Mouse (Mus musculus): ENCODE data around the gene Hoxc9. TPM values are rescaled to one million over a fixed set of nuclear protein-coding genes. Genes with fewer than 3 reads are reported as not detected.

The Hoxc9 gene
- not detected in 2 replicates for polyA plus RNA-seq (2015; fragmentation: Nextera tagmentation; extraction: Ambion mirVana)

GRCm38 (mm10) chr15:102976171-102976570, at the start of gene Hoxc9:
Gene Hoxc9, plus strand, starts transcription at chr15:102976439.
- H3K36me3 ChIP-seq, result no peaks in the 10 kb centered on the region
- peaks cover under 1% of the 10 kb centered on the region; the same call in 1 of the 2 replicates for H3K4me1 ChIP-seq
- no peaks in the 10 kb centered on the region for H3K9me3 ChIP-seq
- under 1% methylated on average over 18 of the region's 20 CpGs for WGBS
- no peak within 1 kb of the TSS for H3K9ac ChIP-seq (replicated peaks)
- no peak within 1 kb of the TSS for H3K4me3 ChIP-seq
- no peak for ATAC-seq (replicated peaks)
- peaks cover 100% of the 10 kb centered on the region for H3K27me3 ChIP-seq
- H3K4me2 ChIP-seq (replicated peaks), result no peak within 1 kb of the TSS
- H3K27ac ChIP-seq (replicated peaks), result no peak within 1 kb of the TSS

DNA sequence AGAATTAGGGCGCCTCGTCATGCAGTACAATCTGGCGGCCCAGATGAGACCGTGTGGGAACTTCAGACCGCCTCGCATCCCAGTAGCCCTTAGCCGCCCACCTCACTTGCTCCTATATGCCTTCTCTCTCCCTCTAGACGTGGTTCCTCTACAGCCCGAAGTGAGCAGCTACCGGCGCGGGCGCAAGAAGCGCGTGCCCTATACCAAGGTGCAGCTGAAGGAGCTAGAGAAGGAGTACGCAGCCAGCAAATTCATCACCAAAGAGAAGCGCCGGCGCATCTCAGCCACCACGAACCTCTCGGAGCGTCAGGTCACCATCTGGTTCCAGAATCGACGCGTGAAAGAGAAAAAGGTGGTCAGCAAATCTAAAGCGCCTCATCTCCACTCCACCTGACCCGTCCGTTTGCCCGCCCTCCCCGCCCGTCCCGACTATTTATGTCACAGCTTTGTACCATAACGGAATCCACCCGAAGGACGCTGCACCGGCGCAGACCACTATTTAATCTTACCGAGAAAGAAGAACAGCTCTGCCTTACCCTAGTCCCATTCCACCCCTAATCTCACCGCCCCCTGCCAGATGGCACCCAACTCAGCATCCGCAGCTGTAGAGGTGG, 49.1 kb upstream of the Hoxc9 start:
- WGBS, result under 1% methylated on average over 40 of the region's 40 CpGs
- Histone ChIP-seq H3K4me1 (no peaks in the 10 kb centered on the region), H3K9ac (replicated peaks) (no peak overlapping the region), H3K27me3 (peaks cover 97% of the 10 kb centered on the region), H3K4me2 (replicated peaks) (no peak overlapping the region), H3K27ac (replicated peaks) (no peak overlapping the region), H3K9me3 (no peaks in the 10 kb centered on the region), H3K4me3 (no peak overlapping the region), H3K36me3 (no peaks in the 10 kb centered on the region)
- ATAC-seq (replicated peaks), result no peak

DNA sequence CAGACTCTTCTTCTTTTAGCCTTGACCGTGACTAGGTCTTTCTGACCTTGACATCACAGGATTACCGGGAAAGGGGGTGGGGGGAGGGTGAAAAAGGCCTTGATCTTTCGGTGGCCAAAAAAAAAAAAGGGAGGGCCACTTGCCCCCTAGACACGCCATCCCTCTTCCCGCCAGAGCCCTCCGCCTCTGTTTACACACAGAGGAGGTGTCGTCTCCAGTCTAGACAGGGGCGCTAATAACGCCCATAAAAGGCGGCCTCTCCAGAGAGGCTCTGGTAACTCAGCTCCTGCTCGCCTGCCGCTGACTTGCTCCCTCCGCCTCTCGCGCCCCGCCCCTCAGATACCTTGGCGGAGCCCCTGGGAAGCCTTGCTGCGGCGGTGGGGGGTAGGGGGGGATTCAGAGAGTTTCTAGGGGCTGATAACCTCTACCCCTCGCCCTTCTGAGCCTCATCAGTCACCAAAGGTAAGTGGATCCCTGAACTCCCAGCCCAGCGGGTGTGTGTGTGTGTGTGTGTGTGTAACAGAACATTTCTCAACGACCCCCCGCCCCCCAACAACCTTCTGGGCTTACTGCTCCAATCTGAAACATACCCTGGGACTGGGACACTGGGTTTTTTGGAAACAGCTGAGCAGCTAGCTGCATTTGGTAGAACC, 44.4 kb upstream of the Hoxc9 start:
- Histone ChIP-seq H3K4me3 (no peak overlapping the region), H3K9ac (replicated peaks) (no peak overlapping the region), H3K27ac (replicated peaks) (no peak overlapping the region), H3K9me3 (no peaks in the 10 kb centered on the region), H3K4me1 (no peaks in the 10 kb centered on the region), H3K27me3 (peaks cover 100% of the 10 kb centered on the region), H3K4me2 (replicated peaks) (no peak overlapping the region), H3K36me3 (no peaks in the 10 kb centered on the region)
- under 1% methylated on average over 23 of the region's 23 CpGs for WGBS
- no peak for ATAC-seq (replicated peaks)

- Histone ChIP-seq H3K9me3 (no peaks in the 10 kb centered on the region), H3K27ac (replicated peaks) (no peak overlapping the region), H3K4me1 (no peaks in the 10 kb centered on the region), H3K4me3 (no peak overlapping the region), H3K27me3 (peaks cover 100% of the 10 kb centered on the region), H3K4me2 (replicated peaks) (no peak overlapping the region), H3K36me3 (no peaks in the 10 kb centered on the region), H3K9ac (replicated peaks) (no peak overlapping the region)
- WGBS, result 1% methylated on average over 12 of the region's 12 CpGs
- ATAC-seq (replicated peaks), result no peak
These were observed 41.8 kb upstream of the Hoxc9 start for GRCm38 (mm10) chr15:102934438-102934837.

DNA sequence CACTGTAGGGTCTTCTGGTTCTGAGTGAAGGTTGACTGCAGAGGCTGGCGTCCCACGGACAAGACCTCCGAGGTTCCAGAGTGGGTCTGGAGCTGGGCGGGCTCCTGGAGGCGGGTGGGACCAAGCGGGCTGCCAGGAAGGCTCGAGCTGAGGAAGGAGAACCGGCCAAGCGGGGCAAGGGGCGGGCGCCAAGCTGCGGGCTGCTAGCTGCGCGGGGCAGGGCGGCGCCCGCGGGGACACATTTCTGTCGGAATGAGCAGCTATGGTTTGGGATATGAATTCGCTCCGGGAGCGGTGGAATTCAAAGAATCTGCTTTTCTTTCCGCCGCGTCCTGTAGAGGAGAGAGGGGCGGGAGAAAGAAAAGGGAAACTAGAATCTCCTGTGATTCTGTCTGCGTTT, 41.3 kb upstream of the Hoxc9 start:
- H3K4me2 ChIP-seq (replicated peaks), result no peak overlapping the region
- H3K36me3 ChIP-seq, result no peaks in the 10 kb centered on the region
- no peak overlapping the region for H3K4me3 ChIP-seq
- no peak overlapping the region for H3K27ac ChIP-seq (replicated peaks)
- H3K4me1 ChIP-seq, result no peaks in the 10 kb centered on the region
- peaks cover 100% of the 10 kb centered on the region for H3K27me3 ChIP-seq
- ATAC-seq (replicated peaks), result no peak
- H3K9ac ChIP-seq (replicated peaks), result no peak overlapping the region
- H3K9me3 ChIP-seq, result no peaks in the 10 kb centered on the region
- 1% methylated on average over 27 of the region's 27 CpGs for WGBS

GRCm38 (mm10) chr15:102936279-102936972, 39.8 kb upstream of the Hoxc9 start, which contains the start of gene Hoxc12:
Gene Hoxc12, plus strand, starts transcription at chr15:102936757.
- Histone ChIP-seq H3K27ac (replicated peaks) (no peak within 1 kb of the TSS), H3K9me3 (no peaks in the 10 kb centered on the region), H3K9ac (replicated peaks) (no peak within 1 kb of the TSS), H3K4me2 (replicated peaks) (no peak within 1 kb of the TSS), H3K36me3 (no peaks in the 10 kb centered on the region), H3K27me3 (peaks cover 100% of the 10 kb centered on the region), H3K4me1 (no peaks in the 10 kb centered on the region), H3K4me3 (no peak within 1 kb of the TSS)
- no peak for ATAC-seq (replicated peaks)
- under 1% methylated on average over 31 of the region's 31 CpGs for WGBS

GRCm38 (mm10) chr15:102937036-102937666, 39.1 kb upstream of the Hoxc9 start:
- Histone ChIP-seq H3K27ac (replicated peaks) (no peak overlapping the region), H3K4me2 (replicated peaks) (no peak overlapping the region), H3K4me3 (no peak overlapping the region), H3K9me3 (no peaks in the 10 kb centered on the region), H3K27me3 (peaks cover 100% of the 10 kb centered on the region), H3K9ac (replicated peaks) (no peak overlapping the region), H3K36me3 (no peaks in the 10 kb centered on the region), H3K4me1 (no peaks in the 10 kb centered on the region)
- no peak for ATAC-seq (replicated peaks)
- under 1% methylated on average over 50 of the region's 50 CpGs for WGBS

GRCm38 (mm10) chr15:102939256-102940155, 36.7 kb upstream of the Hoxc9 start:
- Histone ChIP-seq H3K4me1 (peaks cover 6% of the 10 kb centered on the region; the same call in 1 of the 2 replicates), H3K27ac (replicated peaks) (no peak overlapping the region), H3K9me3 (no peaks in the 10 kb centered on the region), H3K27me3 (peaks cover 99% of the 10 kb centered on the region), H3K36me3 (no peaks in the 10 kb centered on the region), H3K4me3 (no peak overlapping the region), H3K9ac (replicated peaks) (no peak overlapping the region), H3K4me2 (replicated peaks) (no peak overlapping the region)
- ATAC-seq (replicated peaks), result no peak
- 1% methylated on average over 34 of the region's 34 CpGs for WGBS

- H3K4me1 ChIP-seq, result peaks cover 6% of the 10 kb centered on the region; the same call in 1 of the 2 replicates
- peak overlapping the region; percentile 13 for H3K4me3 ChIP-seq
- H3K27me3 ChIP-seq, result peaks cover 99% of the 10 kb centered on the region
- ATAC-seq (replicated peaks), result no peak
- no peaks in the 10 kb centered on the region for H3K36me3 ChIP-seq
- H3K27ac ChIP-seq (replicated peaks), result no peak overlapping the region
- H3K9ac ChIP-seq (replicated peaks), result no peak overlapping the region
- H3K9me3 ChIP-seq, result no peaks in the 10 kb centered on the region
- under 1% methylated on average over 52 of the region's 53 CpGs for WGBS
- H3K4me2 ChIP-seq (replicated peaks), result peak overlapping the region; percentile 26
These were observed 33.3 kb upstream of the Hoxc9 start for GRCm38 (mm10) chr15:102942739-102943467.

GRCm38 (mm10) chr15:102943468-102943813, 32.8 kb upstream of the Hoxc9 start:
- ATAC-seq (replicated peaks), result no peak
- H3K27ac ChIP-seq (replicated peaks), result no peak overlapping the region
- WGBS, result under 1% methylated on average over 5 of the region's 5 CpGs
- no peaks in the 10 kb centered on the region for H3K9me3 ChIP-seq
- peak overlapping the region; percentile 13; the same call in 1 of the 2 replicates for H3K4me3 ChIP-seq
- no peak overlapping the region for H3K9ac ChIP-seq (replicated peaks)
- peaks cover 6% of the 10 kb centered on the region; the same call in 1 of the 2 replicates for H3K4me1 ChIP-seq
- H3K36me3 ChIP-seq, result no peaks in the 10 kb centered on the region
- no peak overlapping the region for H3K4me2 ChIP-seq (replicated peaks)
- peaks cover 99% of the 10 kb centered on the region for H3K27me3 ChIP-seq

Measured in forebrain, embryonic 15.5 days (tissue).